Mouse (Mus musculus): ENCODE measurements at regions not wholly inside any gene's neighbourhood (a gene's known extent, or its start where the extent isn't known, plus 50 kb on each side); places are given as distances from the start of the nearest gene placed in this dataset.

GRCm38 (mm10) chr2:9141411-9141810 is 739.6 kb upstream of the 4930412O13Rik start:
- TF ChIP-seq NRF1 (IDR thresholded peaks at IDR 0.05; ENCODE audit: insufficient read depth, low read depth, low read length, poor library complexity, severe bottlenecking) (no peak), TAL1 (IDR thresholded peaks at IDR 0.05; ENCODE audit: low read length) (no peak), CTCF (IDR thresholded peaks at IDR 0.05 in 2 of 3, conservative IDR thresholded peaks at IDR 0.05 in 1 of 3; ENCODE audit: control insufficient read depth in 1 of 3, insufficient read depth in 1 of 3, low read depth in 2 of 3, low read length in 3 of 3, poor library complexity in 1 of 3, severe bottlenecking in 1 of 3) (no peak), SMC3 (IDR thresholded peaks at IDR 0.05; ENCODE audit: low read depth, low read length) (no peak)
